Mouse (Mus musculus) layer of hippocampus, postnatal 10 days (tissue): ENCODE measurements around the gene Grap2. TPM values are rescaled to one million over a fixed set of nuclear protein-coding genes. Genes with fewer than 3 reads are reported as not detected.

ENCODE experiments used
- DNase-seq, 2 experiments: peaks; one replicate each; pipeline ENCODE4 v3.0.0; 2021; ENCODE audit warnings: low spot score in 2 of 2
- total RNA-seq, 2 experiments: library from RNA; stranded (reverse); gene quantifications; 2 replicates each; pipeline ENCODE4 v1.2.3; 2021

Grap2 gene
- total RNA-seq, 2 experiments from 2014 or later: 0.59 to 0.78 TPM

DNA sequence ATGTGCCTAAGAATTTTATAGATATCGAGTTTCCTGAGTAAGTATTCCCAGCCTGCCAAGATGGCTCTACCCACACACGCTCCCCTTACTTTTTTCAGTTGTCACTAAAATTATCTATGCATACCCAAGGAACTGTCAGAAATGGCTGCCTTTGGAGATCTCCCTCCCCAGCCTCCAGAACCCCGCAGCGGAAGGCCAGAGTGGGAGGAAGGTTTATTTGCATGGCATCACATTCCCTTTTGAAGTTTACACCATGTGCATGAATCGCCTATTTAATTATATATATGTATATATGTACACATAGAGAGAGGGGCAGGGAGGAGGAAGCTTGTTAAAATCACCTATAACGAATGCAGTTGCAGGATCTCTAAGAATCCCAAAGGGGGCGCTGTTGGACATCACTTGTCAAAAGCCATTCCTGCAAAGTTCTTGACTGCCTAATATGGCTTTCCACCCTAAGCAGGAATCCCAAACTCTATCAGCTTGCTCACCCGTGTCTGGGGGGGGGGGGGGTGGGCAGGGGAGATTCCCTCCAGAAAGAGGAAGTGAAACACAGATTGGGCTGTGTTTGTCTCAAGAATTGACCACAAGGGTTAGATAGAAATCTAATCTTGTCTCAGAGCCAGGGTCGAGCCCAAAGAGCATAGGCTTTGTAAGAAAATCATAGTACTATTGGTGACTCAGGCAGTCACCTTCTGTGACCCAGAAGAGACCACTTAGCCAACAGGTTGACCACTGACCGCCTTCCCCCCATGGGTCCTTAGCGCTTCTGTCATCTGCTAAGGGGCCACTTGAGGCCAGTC, 62.2 kb downstream of the Grap2 start:
- peak in 1 of 2 experiments; percentile 39 for DNase-seq

GRCm38 (mm10) chr15:80636757-80637372, 64.5 kb downstream of the Grap2 start:
- DNase-seq: no peak

GRCm38 (mm10) chr15:80639071-80639702, 66.8 kb downstream of the Grap2 start:
- no peak for DNase-seq

- no peak for DNase-seq
These were observed 67.5 kb downstream of the Grap2 start for GRCm38 (mm10) chr15:80639874-80640273.

GRCm38 (mm10) chr15:80641702-80642435, 69.5 kb downstream of the Grap2 start:
- no peak for DNase-seq

DNA sequence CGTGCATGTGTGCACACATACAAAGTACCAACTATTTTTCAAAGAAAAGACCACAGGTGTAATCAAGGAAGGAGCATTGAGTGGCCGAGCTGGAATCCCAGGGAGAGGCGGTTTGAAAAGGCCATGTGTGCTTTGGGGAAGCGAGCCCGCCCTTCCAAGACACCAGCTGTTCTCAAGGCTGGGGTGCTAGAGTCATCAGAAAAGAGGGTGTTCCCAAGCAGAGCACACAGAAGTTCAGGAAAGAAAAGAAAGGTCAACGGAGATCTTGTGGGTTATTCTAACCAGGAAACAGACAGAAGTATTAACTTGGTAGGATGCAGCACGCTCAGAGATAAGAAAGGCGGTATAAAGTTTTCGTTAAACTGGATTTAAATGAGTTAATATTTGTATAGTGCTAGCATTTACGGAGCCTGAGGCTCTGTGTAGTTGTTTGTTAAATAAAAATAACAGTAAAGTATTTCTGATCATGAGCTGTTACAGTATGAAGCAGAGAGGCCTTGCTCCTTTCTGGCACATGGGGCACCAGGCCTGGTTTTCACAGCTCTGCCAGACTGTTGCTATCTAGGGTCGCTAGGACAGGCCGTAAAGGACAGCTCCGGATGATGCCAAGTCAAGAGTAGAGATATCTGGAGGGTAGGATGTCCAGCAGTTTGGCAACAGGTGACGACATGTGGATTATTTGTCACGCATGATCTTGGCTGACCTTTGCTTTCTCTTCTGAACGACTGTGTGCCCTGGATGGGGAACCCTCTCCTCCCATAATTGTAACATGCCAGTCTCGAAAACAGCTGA, 72.8 kb downstream of the Grap2 start:
- no peak for DNase-seq

GRCm38 (mm10) chr15:80648977-80649606, 76.7 kb downstream of the Grap2 start:
- DNase-seq: peak in 1 of 2 experiments; percentile 27

DNA sequence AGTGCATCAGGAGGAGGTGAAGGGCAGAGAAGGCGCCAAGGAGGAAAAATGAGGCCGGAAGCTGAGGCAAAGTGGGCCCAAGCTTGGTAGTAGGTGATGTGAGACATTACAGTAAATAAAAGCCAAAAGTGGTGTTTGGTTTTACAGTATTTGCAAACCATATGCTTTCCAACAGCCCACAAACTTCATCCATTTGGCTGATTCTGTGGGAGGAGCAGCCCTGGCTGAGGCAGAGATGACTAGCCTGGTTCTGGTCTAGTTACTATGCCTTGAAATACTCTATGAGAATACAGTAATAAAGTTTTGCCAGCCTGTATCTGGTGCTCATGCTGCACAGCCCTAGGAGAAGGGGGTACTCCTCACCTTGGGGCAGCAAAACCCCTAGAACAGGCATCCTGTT, 78.0 kb downstream of the Grap2 start:
- DNase-seq: no peak

GRCm38 (mm10) chr15:80653865-80654264, 81.5 kb downstream of the Grap2 start:
- no peak for DNase-seq

- DNase-seq: peak in 1 of 2 experiments; percentile 52
These were observed 86.5 kb downstream of the Grap2 start for GRCm38 (mm10) chr15:80658815-80659471.

DNA sequence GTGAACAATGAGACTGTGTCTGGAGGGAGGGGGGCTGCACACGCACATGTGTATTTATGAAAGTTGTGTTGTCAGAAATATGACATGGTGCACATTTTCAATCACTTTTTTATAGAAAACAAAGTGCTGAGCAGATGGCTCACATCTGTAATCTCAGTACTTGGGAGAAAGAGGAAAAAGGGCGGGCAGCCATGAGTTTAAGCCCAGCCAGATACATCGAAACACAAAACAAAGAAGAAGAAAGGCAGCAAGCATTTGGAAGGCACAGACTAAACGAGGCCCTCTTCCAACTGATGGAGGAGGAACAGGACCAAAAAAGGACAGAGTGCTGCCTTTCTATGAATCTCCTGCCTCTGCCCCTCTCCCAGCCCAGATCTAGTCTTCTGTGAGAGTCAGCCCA, 88.6 kb downstream of the Grap2 start:
- DNase-seq: no peak

GRCm38 (mm10) chr15:80664444-80664843, 92.0 kb downstream of the Grap2 start:
- DNase-seq: no peak

- no peak for DNase-seq
These were observed 99.2 kb downstream of the Grap2 start, which contains the start of gene Fam83f for GRCm38 (mm10) chr15:80671295-80672252. Gene Fam83f (plus strand): TSS chr15:80671847.

DNA sequence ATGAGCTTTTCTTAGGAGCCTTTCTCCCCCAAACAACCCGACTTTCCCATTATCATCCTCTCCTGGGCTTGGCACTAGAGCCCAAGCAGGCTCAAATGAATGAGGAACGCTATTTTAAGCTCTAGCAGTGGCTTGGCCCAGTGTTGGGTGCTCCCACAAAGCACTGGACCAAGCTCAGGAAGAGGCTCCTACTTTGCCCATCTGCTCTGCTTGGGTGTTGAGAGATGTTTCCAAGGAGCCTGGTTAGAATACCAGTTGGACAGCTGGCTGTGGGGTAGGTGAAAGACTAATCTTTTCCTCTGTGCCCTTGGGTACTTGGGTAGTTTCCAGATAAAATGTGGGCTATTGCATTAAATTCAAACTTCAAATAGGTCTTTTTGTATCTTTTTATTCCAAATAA, 100.4 kb downstream of the Grap2 start:
- no peak for DNase-seq

DNA sequence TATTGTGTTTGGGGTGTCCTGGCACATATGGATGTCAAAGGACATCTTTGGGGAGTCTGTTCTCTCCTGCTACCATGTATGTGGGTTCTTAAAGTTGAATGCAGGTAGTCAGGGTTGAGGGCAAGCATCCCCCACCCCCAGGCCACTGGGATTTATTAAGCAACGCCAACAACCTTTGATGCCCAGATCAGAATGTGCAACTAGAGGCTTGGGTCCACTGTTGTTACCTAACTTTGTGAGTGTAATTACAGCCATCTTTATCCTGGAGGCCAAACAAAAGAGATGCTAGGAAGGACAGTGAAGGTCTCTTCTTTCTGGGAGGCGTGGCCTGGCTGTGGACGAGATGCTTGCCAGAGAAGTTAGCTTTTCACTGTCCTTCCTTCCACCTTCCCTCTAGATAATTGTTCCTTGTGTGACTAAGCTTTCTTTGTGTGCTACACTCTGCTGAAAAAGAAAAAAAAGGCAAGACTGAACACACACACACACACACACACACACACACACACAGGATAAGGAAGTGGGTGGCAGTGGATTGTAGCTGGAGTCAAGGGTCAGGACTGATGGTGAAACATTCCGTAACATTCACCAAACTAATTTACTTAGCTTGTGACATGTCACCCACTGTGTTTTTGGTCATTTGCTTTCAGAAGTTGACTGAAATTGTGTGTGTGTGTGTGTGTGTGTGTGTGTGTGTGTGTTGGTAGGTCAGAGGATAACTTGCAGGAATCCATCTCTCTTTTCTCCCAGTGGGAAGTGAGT, 101.1 kb downstream of the Grap2 start:
- DNase-seq: no peak

DNA sequence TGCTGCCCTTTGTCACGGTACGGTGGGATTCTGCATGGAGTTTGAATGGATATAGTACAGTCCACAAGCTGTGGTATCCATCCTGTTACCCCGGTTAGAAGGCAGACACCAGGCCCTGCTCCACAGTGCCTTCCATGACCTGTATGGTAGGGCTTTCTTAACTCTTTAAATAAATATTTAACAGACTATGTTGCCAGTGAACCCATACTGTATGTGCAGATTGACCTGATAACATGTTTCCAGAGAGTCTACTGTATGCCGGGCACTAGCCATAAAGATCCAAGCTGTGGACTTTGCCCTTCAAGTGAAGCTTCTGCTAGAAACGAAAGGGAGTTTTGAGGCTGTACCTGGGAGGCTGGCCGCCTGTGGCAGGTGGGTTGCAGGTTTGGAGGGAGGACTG, 102.3 kb downstream of the Grap2 start:
- no peak for DNase-seq

- DNase-seq: peak; percentile 57 to 69
These were observed 107.3 kb downstream of the Grap2 start for GRCm38 (mm10) chr15:80679515-80680215.
